ENCODE assay signal across 17 mouse cellular contexts in the genomic region with DNA sequence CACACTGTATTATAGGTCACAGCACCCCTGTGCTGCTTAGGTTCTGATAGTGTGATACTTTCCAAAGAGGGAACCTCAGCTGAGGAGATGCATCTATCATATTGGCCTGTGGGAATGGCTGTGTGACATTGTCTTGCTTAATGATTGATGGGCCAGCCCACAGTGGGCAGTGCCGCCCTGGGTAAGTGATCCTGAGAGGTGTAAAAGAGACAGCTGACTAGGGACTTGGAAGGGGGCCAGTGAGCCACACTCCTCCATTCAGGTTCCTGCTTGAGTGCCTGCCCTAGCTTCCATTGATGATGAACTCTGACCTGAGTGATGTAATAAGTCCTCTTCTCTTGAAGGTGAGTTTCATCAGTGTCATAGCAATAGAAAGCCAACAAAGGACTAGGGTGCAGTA.
"Had no signal": no experiment of that assay in that cellular context is flagged by ENCODE, and none has a peak within 500 bp of the region (broad histone marks: within the 10 kb centered on the region; RNA-seq: fewer than 3 reads in every experiment).

No protein-coding gene starts in this region.

- H3K4me3 ChIP-seq: layer of hippocampus, adult 2 months; limb, embryonic 12.5 days; limb, embryonic 15.5 days; midbrain, embryonic 12.5 days; stomach, embryonic 15.5 days had no signal

- H3K4me2 ChIP-seq: limb, embryonic 12.5 days; limb, embryonic 15.5 days; midbrain, embryonic 12.5 days; stomach, embryonic 15.5 days had no signal

- H3K9me3 ChIP-seq: limb, embryonic 12.5 days; limb, embryonic 15.5 days; midbrain, embryonic 12.5 days; stomach, embryonic 15.5 days had no signal

- H3K9ac ChIP-seq: limb, embryonic 12.5 days; limb, embryonic 15.5 days; liver, embryonic 14.5 days; midbrain, embryonic 12.5 days; stomach, embryonic 15.5 days had no signal

- H3K27ac ChIP-seq: layer of hippocampus, adult 2 months; limb, embryonic 12.5 days; limb, embryonic 15.5 days; liver, embryonic 14.5 days; macrophage; midbrain, embryonic 12.5 days; stomach, embryonic 15.5 days had no signal

- H3K27me3 ChIP-seq: limb, embryonic 12.5 days; limb, embryonic 15.5 days; midbrain, embryonic 12.5 days; stomach, embryonic 15.5 days had no signal

- ATAC-seq: inflammation-experienced regulatory T-cells, adult 6 months; intestine, embryonic 16.5 days; lung, postnatal 0 days had no signal

- DNase-seq: kidney, adult 9 months; kidney, postnatal 25 days; layer of hippocampus, adult 9-11 months; lung, adult 18-20 months; right cerebral cortex, postnatal 25 days; spleen, adult 18-20 months; thymus, postnatal 25 days had no signal

- H3K4me1 ChIP-seq: limb, embryonic 12.5 days; limb, embryonic 15.5 days; stomach, embryonic 15.5 days had no signal
